Mouse (Mus musculus): ENCODE results near the gene Ppard. TPM values are rescaled to one million over a fixed set of nuclear protein-coding genes. Genes with fewer than 3 reads are reported as not detected.

Ppard gene
- polyA plus RNA-seq, 1 experiment from 2014 or later, result 1.5 TPM

DNA sequence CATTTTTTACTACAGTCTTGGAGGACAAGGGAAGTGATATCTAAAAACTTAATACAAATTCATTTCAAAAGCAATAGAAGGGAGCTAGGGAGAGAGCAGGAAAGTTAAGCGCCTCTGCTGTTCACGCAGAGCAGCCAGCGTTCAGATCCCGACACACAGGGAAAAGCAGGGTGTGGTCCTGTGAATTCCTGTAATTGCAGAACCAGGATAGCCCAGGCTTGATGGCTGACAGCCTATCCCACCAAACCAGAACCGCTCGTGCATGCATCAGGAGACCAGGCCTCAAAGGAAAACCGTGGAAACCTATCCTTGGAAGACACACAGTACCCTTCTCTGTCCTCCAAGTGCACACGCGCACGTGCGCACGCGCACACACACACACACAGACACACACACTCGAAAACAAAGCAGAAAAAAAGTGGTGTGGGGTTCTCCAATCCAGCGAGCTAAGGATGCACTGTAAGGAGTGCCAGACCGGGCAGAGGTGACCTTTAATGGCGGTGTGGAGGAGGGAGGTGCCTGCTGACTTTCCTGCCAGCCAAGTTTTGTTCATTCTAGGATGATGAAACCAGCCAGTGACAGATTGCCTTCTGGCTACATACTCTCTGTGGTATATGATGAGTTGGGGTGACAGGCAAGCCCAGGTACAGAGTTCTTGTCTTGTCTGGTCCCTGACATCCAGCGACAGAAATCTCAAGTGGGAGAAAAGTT, 1.3 kb upstream of the Ppard start:
- no peak for DNase-seq (ENCODE audit: low spot score)
- 88% methylated on average over 18 of the region's 18 CpGs for WGBS
- Histone ChIP-seq H3K4me1 (peaks cover 35% of the 10 kb centered on the region), H3K27me3 (ENCODE audit: low read depth, poor library complexity, severe bottlenecking) (peaks cover 11% of the 10 kb centered on the region), H3K27ac (replicated peaks) (no peak overlapping the region), H3K4me3 (no peak overlapping the region), H3K36me3 (no peaks in the 10 kb centered on the region), H3K9me3 (replicated peaks) (no peaks in the 10 kb centered on the region)

DNA sequence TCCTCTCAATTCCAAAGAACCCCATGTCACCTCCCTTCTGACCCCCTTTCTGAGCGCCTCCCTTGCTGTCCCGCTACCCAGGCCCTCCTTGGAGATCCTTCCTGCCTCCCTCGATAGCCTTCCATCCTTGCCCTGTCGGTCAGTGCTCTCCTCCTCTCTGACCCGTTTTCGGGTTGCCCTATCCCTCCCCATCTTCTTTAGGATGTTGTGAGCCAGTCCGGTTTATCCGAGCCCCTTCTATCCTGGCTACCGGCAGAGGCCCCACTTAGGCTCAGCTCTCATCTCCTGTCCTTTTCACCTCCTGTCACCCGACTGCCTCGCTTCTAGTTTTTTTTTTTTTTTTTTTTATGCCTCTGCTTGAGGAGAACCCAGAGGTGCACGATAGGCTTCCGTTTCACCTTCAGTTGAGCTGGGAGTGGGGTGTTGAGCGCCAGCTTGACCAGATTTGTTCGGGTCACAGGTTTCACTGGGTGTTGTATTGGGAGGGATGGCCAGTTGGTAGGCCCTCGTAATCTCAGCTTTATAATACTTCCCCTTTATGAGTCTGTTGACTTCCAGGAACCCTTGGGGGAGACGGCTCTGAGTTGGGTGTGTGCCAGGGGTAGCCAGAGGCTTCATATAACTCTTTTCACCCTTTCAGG, 711 bp downstream of the Ppard start:
- Histone ChIP-seq H3K27ac (replicated peaks) (peak overlapping the region; percentile 90), H3K4me1 (peaks cover 29% of the 10 kb centered on the region), H3K4me3 (peak overlapping the region; percentile 92), H3K9me3 (replicated peaks) (no peaks in the 10 kb centered on the region), H3K27me3 (ENCODE audit: low read depth, poor library complexity, severe bottlenecking) (peaks cover 8% of the 10 kb centered on the region), H3K36me3 (no peaks in the 10 kb centered on the region)
- 10% methylated on average over 17 of the region's 17 CpGs for WGBS
- DNase-seq (ENCODE audit: low spot score), result no peak

GRCm38 (mm10) chr17:28234641-28235040, 2.1 kb downstream of the Ppard start:
- H3K36me3 ChIP-seq, result peaks cover 5% of the 10 kb centered on the region
- H3K4me3 ChIP-seq, result no peak overlapping the region
- peaks cover 29% of the 10 kb centered on the region for H3K4me1 ChIP-seq
- WGBS, result 89% methylated on average over 5 of the region's 5 CpGs
- H3K27me3 ChIP-seq (ENCODE audit: low read depth, poor library complexity, severe bottlenecking), result peaks cover 8% of the 10 kb centered on the region
- no peak overlapping the region for H3K27ac ChIP-seq (replicated peaks)
- no peaks in the 10 kb centered on the region for H3K9me3 ChIP-seq (replicated peaks)
- DNase-seq (ENCODE audit: low spot score), result no peak

GRCm38 (mm10) chr17:28235982-28236635, 3.6 kb downstream of the Ppard start:
- DNase-seq (ENCODE audit: low spot score), result no peak
- Histone ChIP-seq H3K27ac (replicated peaks) (no peak overlapping the region), H3K27me3 (ENCODE audit: low read depth, poor library complexity, severe bottlenecking) (peaks cover 8% of the 10 kb centered on the region; the same call in 1 of the 2 replicates), H3K9me3 (replicated peaks) (no peaks in the 10 kb centered on the region), H3K4me3 (no peak overlapping the region), H3K4me1 (peaks cover 29% of the 10 kb centered on the region), H3K36me3 (peaks cover 16% of the 10 kb centered on the region)
- WGBS, result 83% methylated on average over 7 of the region's 7 CpGs

- Histone ChIP-seq H3K27me3 (ENCODE audit: low read depth, poor library complexity, severe bottlenecking) (peaks cover 4% of the 10 kb centered on the region; the same call in 1 of the 2 replicates), H3K9me3 (replicated peaks) (no peaks in the 10 kb centered on the region), H3K27ac (replicated peaks) (no peak overlapping the region), H3K4me1 (peaks cover 29% of the 10 kb centered on the region), H3K36me3 (peaks cover 20% of the 10 kb centered on the region), H3K4me3 (no peak overlapping the region)
- no peak for DNase-seq (ENCODE audit: low spot score)
- WGBS, result 89% methylated on average over 4 of the region's 4 CpGs
Observed at GRCm38 (mm10) chr17:28236636-28237015, 4.1 kb downstream of the Ppard start.

DNA sequence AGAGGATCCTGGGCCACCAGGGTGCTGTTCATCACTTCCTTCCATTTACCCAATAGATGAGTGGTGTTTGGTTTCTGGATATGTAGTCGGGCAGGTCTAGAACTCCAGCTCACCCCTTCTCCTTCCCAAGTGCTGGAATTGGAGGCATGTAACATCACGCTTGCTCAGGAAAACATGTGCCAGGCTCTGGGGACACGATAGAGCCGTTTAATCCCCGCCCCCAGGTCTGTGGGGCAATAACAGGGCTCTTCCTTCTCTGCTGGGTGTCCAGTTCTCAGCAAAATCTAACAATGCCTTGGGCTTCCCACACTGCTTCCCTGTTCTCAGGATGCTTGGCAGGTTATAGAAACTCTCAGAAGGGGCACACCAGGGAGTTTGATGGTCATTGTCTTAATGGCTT, 4.9 kb downstream of the Ppard start:
- Histone ChIP-seq H3K4me3 (no peak overlapping the region), H3K27ac (replicated peaks) (no peak overlapping the region; the same call in 1 of the 2 replicates), H3K27me3 (ENCODE audit: low read depth, poor library complexity, severe bottlenecking) (no peaks in the 10 kb centered on the region), H3K9me3 (replicated peaks) (no peaks in the 10 kb centered on the region), H3K36me3 (peaks cover 21% of the 10 kb centered on the region), H3K4me1 (peaks cover 24% of the 10 kb centered on the region)
- WGBS, result 71% methylated on average over 5 of the region's 5 CpGs
- no peak for DNase-seq (ENCODE audit: low spot score)

DNA sequence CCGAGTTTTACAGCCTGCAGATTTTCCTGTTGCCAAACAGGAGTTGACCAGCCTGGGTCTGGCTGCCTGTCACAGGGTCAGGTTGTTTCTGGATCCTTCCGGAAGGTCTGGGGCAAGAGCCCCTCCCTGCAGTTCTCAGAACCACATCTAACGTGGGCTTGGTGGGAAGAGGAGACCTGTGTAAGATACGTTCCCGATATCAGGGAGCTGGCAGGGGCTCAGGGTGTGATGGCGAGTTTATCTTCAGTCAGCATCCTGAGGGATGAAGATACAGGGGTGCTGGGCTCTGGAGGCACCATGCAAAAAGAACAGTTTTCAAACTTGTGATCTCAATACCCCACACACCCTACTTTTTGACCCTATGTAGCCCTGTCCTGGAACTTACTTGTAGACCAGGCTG, 5.4 kb downstream of the Ppard start:
- DNase-seq (ENCODE audit: low spot score), result no peak
- Histone ChIP-seq H3K36me3 (peaks cover 21% of the 10 kb centered on the region), H3K4me1 (peaks cover 20% of the 10 kb centered on the region), H3K9me3 (replicated peaks) (no peaks in the 10 kb centered on the region), H3K4me3 (no peak overlapping the region), H3K27me3 (ENCODE audit: low read depth, poor library complexity, severe bottlenecking) (no peaks in the 10 kb centered on the region), H3K27ac (replicated peaks) (no peak overlapping the region)
- 79% methylated on average over 6 of the region's 6 CpGs for WGBS

- H3K36me3 ChIP-seq, result peaks cover 21% of the 10 kb centered on the region
- H3K27me3 ChIP-seq (ENCODE audit: low read depth, poor library complexity, severe bottlenecking), result no peaks in the 10 kb centered on the region
- H3K9me3 ChIP-seq (replicated peaks), result no peaks in the 10 kb centered on the region
- no peak overlapping the region for H3K27ac ChIP-seq (replicated peaks)
- no peak for DNase-seq (ENCODE audit: low spot score)
- peaks cover 9% of the 10 kb centered on the region for H3K4me1 ChIP-seq
- no peak overlapping the region for H3K4me3 ChIP-seq
- WGBS, result 96% methylated on average over 5 of the region's 5 CpGs
Observed at GRCm38 (mm10) chr17:28240846-28241245, 8.3 kb downstream of the Ppard start.

GRCm38 (mm10) chr17:28242296-28242695, 9.8 kb downstream of the Ppard start:
- H3K27me3 ChIP-seq (ENCODE audit: low read depth, poor library complexity, severe bottlenecking), result no peaks in the 10 kb centered on the region
- H3K9me3 ChIP-seq (replicated peaks), result no peaks in the 10 kb centered on the region
- peaks cover 21% of the 10 kb centered on the region for H3K36me3 ChIP-seq
- H3K4me1 ChIP-seq, result peaks cover 11% of the 10 kb centered on the region
- WGBS, result 89% methylated on average over 6 of the region's 6 CpGs
- no peak for DNase-seq (ENCODE audit: low spot score)
- H3K4me3 ChIP-seq, result no peak overlapping the region
- no peak overlapping the region for H3K27ac ChIP-seq (replicated peaks)

GRCm38 (mm10) chr17:28244214-28244613, 11.7 kb downstream of the Ppard start:
- Histone ChIP-seq H3K27me3 (ENCODE audit: low read depth, poor library complexity, severe bottlenecking) (no peaks in the 10 kb centered on the region), H3K9me3 (replicated peaks) (no peaks in the 10 kb centered on the region), H3K4me1 (peaks cover 22% of the 10 kb centered on the region), H3K36me3 (peaks cover 20% of the 10 kb centered on the region), H3K4me3 (no peak overlapping the region), H3K27ac (replicated peaks) (no peak overlapping the region; the same call in 1 of the 2 replicates)
- DNase-seq (ENCODE audit: low spot score), result no peak
- 87% methylated on average over 6 of the region's 6 CpGs for WGBS

DNA sequence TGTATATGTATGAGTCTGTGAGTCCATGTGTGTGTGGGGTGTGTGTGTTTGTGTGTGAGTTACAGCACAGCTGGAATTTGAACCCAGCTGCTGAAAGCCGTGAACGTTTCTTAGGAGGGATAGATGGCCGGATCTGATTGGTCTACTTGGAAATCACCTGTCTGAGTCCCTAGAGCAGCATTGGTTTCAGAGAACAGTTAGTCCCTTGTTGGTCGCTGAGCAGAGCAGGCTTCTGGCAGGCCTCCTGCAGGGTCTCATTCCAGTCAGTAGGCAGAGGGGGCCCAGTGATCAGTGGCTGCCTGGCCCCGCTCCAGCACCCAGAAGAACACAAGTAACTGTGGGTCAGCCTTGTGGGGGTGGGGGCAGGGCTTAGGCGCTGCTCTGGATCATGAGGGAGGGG, 12.2 kb downstream of the Ppard start:
- WGBS, result 44% methylated on average over 6 of the region's 6 CpGs
- H3K9me3 ChIP-seq (replicated peaks), result no peaks in the 10 kb centered on the region
- peaks cover 16% of the 10 kb centered on the region; the same call in 1 of the 2 replicates for H3K36me3 ChIP-seq
- H3K27me3 ChIP-seq (ENCODE audit: low read depth, poor library complexity, severe bottlenecking), result no peaks in the 10 kb centered on the region
- peaks cover 22% of the 10 kb centered on the region for H3K4me1 ChIP-seq
- DNase-seq (ENCODE audit: low spot score), result no peak
- no peak overlapping the region for H3K4me3 ChIP-seq
- H3K27ac ChIP-seq (replicated peaks), result peak overlapping the region; percentile 38; the same call in 1 of the 2 replicates

GRCm38 (mm10) chr17:28246640-28247039, 14.1 kb downstream of the Ppard start:
- DNase-seq (ENCODE audit: low spot score), result no peak
- no peaks in the 10 kb centered on the region for H3K9me3 ChIP-seq (replicated peaks)
- H3K27ac ChIP-seq (replicated peaks), result peak overlapping the region; percentile 55; the same call in 1 of the 2 replicates
- no peaks in the 10 kb centered on the region for H3K27me3 ChIP-seq (ENCODE audit: low read depth, poor library complexity, severe bottlenecking)
- H3K36me3 ChIP-seq, result 0 out of 2 replicates have a peak, but pooled peaks cover under 1% of the 10 kb centered on the region
- 82% methylated on average over 11 of the region's 11 CpGs for WGBS
- peaks cover 22% of the 10 kb centered on the region for H3K4me1 ChIP-seq
- no peak overlapping the region for H3K4me3 ChIP-seq

DNA sequence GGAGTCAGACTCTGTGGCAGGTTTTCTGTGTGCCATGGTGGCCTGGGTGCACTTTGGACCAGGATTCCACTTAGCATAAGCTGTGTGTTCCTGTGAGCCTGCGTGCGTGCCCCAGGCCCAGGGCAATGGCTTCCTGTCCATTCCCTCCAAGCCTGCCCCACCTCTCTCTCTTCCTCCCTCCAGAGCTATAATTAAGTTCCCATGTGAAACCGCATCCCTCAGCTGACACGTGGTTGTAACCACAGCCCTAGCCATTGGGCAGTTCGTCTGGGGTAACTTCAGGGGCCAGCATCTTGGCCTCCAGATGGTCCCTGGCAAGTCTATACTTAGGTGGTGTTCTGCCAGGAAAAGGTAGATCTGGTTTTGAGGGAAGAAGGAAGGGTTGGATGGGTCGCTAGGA, 15.1 kb downstream of the Ppard start:
- DNase-seq (ENCODE audit: low spot score), result no peak
- peaks cover 27% of the 10 kb centered on the region for H3K4me1 ChIP-seq
- H3K27me3 ChIP-seq (ENCODE audit: low read depth, poor library complexity, severe bottlenecking), result no peaks in the 10 kb centered on the region
- 65% methylated on average over 6 of the region's 6 CpGs for WGBS
- peaks cover 4% of the 10 kb centered on the region; the same call in 1 of the 2 replicates for H3K36me3 ChIP-seq
- no peaks in the 10 kb centered on the region for H3K9me3 ChIP-seq (replicated peaks)
- no peak overlapping the region for H3K4me3 ChIP-seq
- peak overlapping the region; percentile 55 for H3K27ac ChIP-seq (replicated peaks)

Measured in midbrain, embryonic 10.5 days (tissue).